Mouse (Mus musculus): Measurements from ENCODE around the gene Ptprn2. TPM values are rescaled to one million over a fixed set of nuclear protein-coding genes. Genes with fewer than 3 reads are reported as not detected.

Ptprn2 gene
- polyA plus RNA-seq, 1 experiment from 2014 or later: 14.9 TPM

GRCm38 (mm10) chr12:116596993-116597392, 111.5 kb downstream of the Ptprn2 start:
- H3K4me3 ChIP-seq (replicated peaks): no peak overlapping the region
- no peak overlapping the region for H3K9ac ChIP-seq (replicated peaks)
- ATAC-seq: no peak
- H3K4me2 ChIP-seq (replicated peaks): no peak overlapping the region
- no peaks in the 10 kb centered on the region for H3K27me3 ChIP-seq
- no peak overlapping the region for H3K27ac ChIP-seq
- H3K36me3 ChIP-seq: no peaks in the 10 kb centered on the region
- 93% methylated on average over 20 of the region's 20 CpGs for WGBS
- no peaks in the 10 kb centered on the region for H3K9me3 ChIP-seq
- peaks cover 41% of the 10 kb centered on the region for H3K4me1 ChIP-seq (replicated peaks)

- peaks cover 41% of the 10 kb centered on the region for H3K4me1 ChIP-seq (replicated peaks)
- H3K27me3 ChIP-seq: no peaks in the 10 kb centered on the region
- H3K9ac ChIP-seq (replicated peaks): no peak overlapping the region
- H3K27ac ChIP-seq: no peak overlapping the region
- H3K4me3 ChIP-seq (replicated peaks): no peak overlapping the region
- no peaks in the 10 kb centered on the region for H3K36me3 ChIP-seq
- no peaks in the 10 kb centered on the region for H3K9me3 ChIP-seq
- no peak overlapping the region for H3K4me2 ChIP-seq (replicated peaks)
- WGBS: 61% methylated on average over 5 of the region's 5 CpGs
- peak; percentile 40 for ATAC-seq
Observed at GRCm38 (mm10) chr12:116597670-116598069, 112.2 kb downstream of the Ptprn2 start.

- 69% methylated on average over 8 of the region's 8 CpGs for WGBS
Observed at GRCm38 (mm10) chr12:116598123-116599005, 112.8 kb downstream of the Ptprn2 start.

GRCm38 (mm10) chr12:116599537-116599936, 114.0 kb downstream of the Ptprn2 start:
- Histone ChIP-seq H3K27me3 (no peaks in the 10 kb centered on the region), H3K4me1 (replicated peaks) (peaks cover 41% of the 10 kb centered on the region), H3K9me3 (no peaks in the 10 kb centered on the region), H3K36me3 (no peaks in the 10 kb centered on the region), H3K4me3 (replicated peaks) (no peak overlapping the region), H3K4me2 (replicated peaks) (no peak overlapping the region), H3K27ac (peak overlapping the region; percentile 85), H3K9ac (replicated peaks) (no peak overlapping the region)
- peak; percentile 86 for ATAC-seq
- WGBS: 24% methylated on average over 1 of the region's 1 CpGs

More at GRCm38 (mm10) chr12:116598123-116599005, 112.8 kb downstream of the Ptprn2 start:
- Histone ChIP-seq H3K27ac (peak overlapping the region; percentile 67), H3K4me2 (replicated peaks) (no peak overlapping the region), H3K4me3 (replicated peaks) (no peak overlapping the region), H3K36me3 (no peaks in the 10 kb centered on the region), H3K9ac (replicated peaks) (no peak overlapping the region), H3K27me3 (no peaks in the 10 kb centered on the region), H3K9me3 (no peaks in the 10 kb centered on the region), H3K4me1 (replicated peaks) (peaks cover 41% of the 10 kb centered on the region)
- ATAC-seq: peak; percentile 7; the same call in 1 of the 2 replicates

- Histone ChIP-seq H3K27me3 (no peaks in the 10 kb centered on the region), H3K27ac (peak overlapping the region; percentile 85), H3K4me3 (replicated peaks) (no peak overlapping the region), H3K9me3 (no peaks in the 10 kb centered on the region), H3K4me2 (replicated peaks) (no peak overlapping the region), H3K4me1 (replicated peaks) (peaks cover 41% of the 10 kb centered on the region), H3K9ac (replicated peaks) (peak overlapping the region; percentile 41; the same call in 1 of the 2 replicates), H3K36me3 (no peaks in the 10 kb centered on the region)
- WGBS: 48% methylated on average over 6 of the region's 6 CpGs
- peak; percentile 61 for ATAC-seq
Observed at GRCm38 (mm10) chr12:116600054-116600453, 114.5 kb downstream of the Ptprn2 start.

- Histone ChIP-seq H3K36me3 (no peaks in the 10 kb centered on the region), H3K27me3 (no peaks in the 10 kb centered on the region), H3K4me3 (replicated peaks) (no peak overlapping the region), H3K9me3 (no peaks in the 10 kb centered on the region), H3K4me1 (replicated peaks) (peaks cover 41% of the 10 kb centered on the region), H3K9ac (replicated peaks) (no peak overlapping the region), H3K4me2 (replicated peaks) (no peak overlapping the region), H3K27ac (no peak overlapping the region)
- no peak for ATAC-seq
- WGBS: 98% methylated on average over 3 of the region's 3 CpGs
Observed at GRCm38 (mm10) chr12:116601395-116601794, 115.9 kb downstream of the Ptprn2 start.

GRCm38 (mm10) chr12:116601921-116602320, 116.4 kb downstream of the Ptprn2 start:
- H3K9ac ChIP-seq (replicated peaks): no peak overlapping the region
- no peak overlapping the region for H3K27ac ChIP-seq
- H3K9me3 ChIP-seq: no peaks in the 10 kb centered on the region
- no peak overlapping the region for H3K4me3 ChIP-seq (replicated peaks)
- H3K36me3 ChIP-seq: no peaks in the 10 kb centered on the region
- WGBS: 81% methylated on average over 5 of the region's 5 CpGs
- no peak for ATAC-seq
- H3K4me1 ChIP-seq (replicated peaks): peaks cover 41% of the 10 kb centered on the region
- H3K4me2 ChIP-seq (replicated peaks): no peak overlapping the region
- no peaks in the 10 kb centered on the region for H3K27me3 ChIP-seq

GRCm38 (mm10) chr12:116608598-116608997, 123.1 kb downstream of the Ptprn2 start:
- Histone ChIP-seq H3K27me3 (no peaks in the 10 kb centered on the region), H3K9ac (replicated peaks) (no peak overlapping the region), H3K4me3 (replicated peaks) (no peak overlapping the region), H3K4me1 (replicated peaks) (no peaks in the 10 kb centered on the region), H3K4me2 (replicated peaks) (no peak overlapping the region), H3K9me3 (no peaks in the 10 kb centered on the region), H3K27ac (no peak overlapping the region), H3K36me3 (no peaks in the 10 kb centered on the region)
- no peak for ATAC-seq
- 81% methylated on average over 6 of the region's 6 CpGs for WGBS

GRCm38 (mm10) chr12:116619868-116620267, 134.3 kb downstream of the Ptprn2 start:
- Histone ChIP-seq H3K4me1 (replicated peaks) (no peaks in the 10 kb centered on the region), H3K9me3 (no peaks in the 10 kb centered on the region), H3K27me3 (0 out of 2 replicates have a peak, but pooled peaks cover 2% of the 10 kb centered on the region), H3K27ac (no peak overlapping the region), H3K9ac (replicated peaks) (no peak overlapping the region), H3K36me3 (no peaks in the 10 kb centered on the region), H3K4me3 (replicated peaks) (no peak overlapping the region), H3K4me2 (replicated peaks) (no peak overlapping the region)
- peak; percentile 80 for ATAC-seq
- WGBS: 43% methylated on average over 5 of the region's 5 CpGs

- H3K4me2 ChIP-seq (replicated peaks): no peak overlapping the region
- no peaks in the 10 kb centered on the region for H3K9me3 ChIP-seq
- no peak overlapping the region for H3K4me3 ChIP-seq (replicated peaks)
- no peak overlapping the region for H3K9ac ChIP-seq (replicated peaks)
- H3K27ac ChIP-seq: no peak overlapping the region
- 0 out of 2 replicates have a peak, but pooled peaks cover 2% of the 10 kb centered on the region for H3K27me3 ChIP-seq
- WGBS: 63% methylated on average over 3 of the region's 3 CpGs
- no peaks in the 10 kb centered on the region for H3K36me3 ChIP-seq
- peak; percentile 47; the same call in 1 of the 2 replicates for ATAC-seq
- no peaks in the 10 kb centered on the region for H3K4me1 ChIP-seq (replicated peaks)
Observed at GRCm38 (mm10) chr12:116620299-116620698, 134.8 kb downstream of the Ptprn2 start.

- 81% methylated on average over 10 of the region's 10 CpGs for WGBS
- Histone ChIP-seq H3K9me3 (no peaks in the 10 kb centered on the region), H3K9ac (replicated peaks) (no peak overlapping the region)
Observed at GRCm38 (mm10) chr12:116621325-116622040, 136.0 kb downstream of the Ptprn2 start.

More at GRCm38 (mm10) chr12:116621325-116622040, 136.0 kb downstream of the Ptprn2 start:
- Histone ChIP-seq H3K36me3 (no peaks in the 10 kb centered on the region), H3K4me3 (replicated peaks) (no peak overlapping the region), H3K4me1 (replicated peaks) (no peaks in the 10 kb centered on the region), H3K27ac (no peak overlapping the region), H3K4me2 (replicated peaks) (no peak overlapping the region), H3K27me3 (0 out of 2 replicates have a peak, but pooled peaks cover 2% of the 10 kb centered on the region)
- ATAC-seq: no peak

Data from midbrain, embryonic 13.5 days (tissue).